Mouse (Mus musculus) left cerebral cortex, adult 2 months (tissue): ENCODE results near the gene Tlr12. TPM values are rescaled to one million over a fixed set of nuclear protein-coding genes. Genes with fewer than 3 reads are reported as not detected.

Source experiments
- DNase-seq, 2 experiments: peaks; one replicate each; pipeline ENCODE4 v3.0.0; 2021 to 2022; ENCODE audit warnings: low spot score in 2 of 2, mixed read lengths in 1 of 2; ENCODE audit errors: extremely low spot score in 1 of 2
- H3K27ac ChIP-seq: fragments of 200-600 bp; 2 replicates; pipeline ENCODE4 v1.8.1; 2022
- H3K4me3 ChIP-seq: fragments of 200-600 bp; 2 replicates; pipeline ENCODE4 v1.8.1; 2022
- CTCF ChIP-seq: fragments of 200-600 bp; IDR thresholded peaks from 2 replicates; pipeline ENCODE4 v1.8.1; 2022; ENCODE audit warnings: antibody characterized with exemption, mild to moderate bottlenecking, moderate library complexity
- intact Hi-C: fragments of 180-260 bp; cut with DNase I; formaldehyde crosslinking; loops from one replicate; pipeline ENCODE4 v1.15.1; 2025
- total RNA-seq, 2 experiments: library from RNA; stranded (reverse); gene quantifications; 2 replicates each; pipeline ENCODE4 v1.2.3; 2021

Tlr12 gene
- total RNA-seq, 2 experiments from 2014 or later, result 0.63 to 1.00 TPM

DNA sequence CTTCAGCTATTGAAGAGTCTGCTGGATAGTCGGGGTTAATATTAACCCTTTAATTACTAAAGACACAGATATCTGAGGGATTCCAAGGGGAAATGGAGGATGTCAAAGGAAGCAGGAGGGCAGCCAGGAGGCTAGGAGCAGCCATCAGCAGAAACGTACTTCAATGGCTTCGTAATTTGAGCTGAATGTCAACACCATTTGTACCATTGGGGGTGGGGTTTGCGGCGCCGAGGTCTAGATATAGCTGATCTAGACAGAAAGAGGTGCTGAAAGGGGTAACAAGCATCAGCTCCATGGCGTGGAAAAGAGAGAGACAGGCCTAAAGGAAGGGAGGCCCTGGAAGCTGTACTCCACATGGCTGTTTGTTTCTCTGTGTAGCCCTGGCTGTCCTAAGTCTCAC lies 28.3 kb upstream of the Tlr12 start:
- DNase-seq, result no peak
- intact Hi-C loops, result no loop called here
- H3K27ac ChIP-seq, result no peak overlapping the region
- H3K4me3 ChIP-seq, result no peak overlapping the region
- no peak for TF ChIP-seq CTCF

DNA sequence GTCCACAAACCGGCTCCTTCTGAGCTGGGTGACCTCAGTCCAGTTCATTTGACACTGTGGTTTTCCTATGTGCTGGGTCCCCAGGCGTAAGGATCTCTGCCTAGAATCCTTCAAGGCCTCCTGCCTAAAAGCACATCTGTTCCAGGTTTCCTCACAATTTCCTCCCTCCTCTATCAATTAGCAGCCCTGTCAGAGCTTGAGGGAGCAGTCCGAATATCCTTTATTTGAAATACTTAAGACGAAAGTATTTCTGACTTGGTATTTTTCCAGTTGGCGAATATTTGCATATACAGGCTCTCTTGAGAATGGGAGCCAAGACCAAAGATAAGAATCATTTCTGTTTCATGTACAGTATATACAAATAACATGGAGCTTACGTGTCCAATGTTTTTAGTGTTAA lies 27.5 kb upstream of the Tlr12 start:
- no peak overlapping the region for H3K4me3 ChIP-seq
- no peak overlapping the region for H3K27ac ChIP-seq
- TF ChIP-seq CTCF, result no peak
- intact Hi-C loops, result no loop called here
- no peak for DNase-seq

DNA sequence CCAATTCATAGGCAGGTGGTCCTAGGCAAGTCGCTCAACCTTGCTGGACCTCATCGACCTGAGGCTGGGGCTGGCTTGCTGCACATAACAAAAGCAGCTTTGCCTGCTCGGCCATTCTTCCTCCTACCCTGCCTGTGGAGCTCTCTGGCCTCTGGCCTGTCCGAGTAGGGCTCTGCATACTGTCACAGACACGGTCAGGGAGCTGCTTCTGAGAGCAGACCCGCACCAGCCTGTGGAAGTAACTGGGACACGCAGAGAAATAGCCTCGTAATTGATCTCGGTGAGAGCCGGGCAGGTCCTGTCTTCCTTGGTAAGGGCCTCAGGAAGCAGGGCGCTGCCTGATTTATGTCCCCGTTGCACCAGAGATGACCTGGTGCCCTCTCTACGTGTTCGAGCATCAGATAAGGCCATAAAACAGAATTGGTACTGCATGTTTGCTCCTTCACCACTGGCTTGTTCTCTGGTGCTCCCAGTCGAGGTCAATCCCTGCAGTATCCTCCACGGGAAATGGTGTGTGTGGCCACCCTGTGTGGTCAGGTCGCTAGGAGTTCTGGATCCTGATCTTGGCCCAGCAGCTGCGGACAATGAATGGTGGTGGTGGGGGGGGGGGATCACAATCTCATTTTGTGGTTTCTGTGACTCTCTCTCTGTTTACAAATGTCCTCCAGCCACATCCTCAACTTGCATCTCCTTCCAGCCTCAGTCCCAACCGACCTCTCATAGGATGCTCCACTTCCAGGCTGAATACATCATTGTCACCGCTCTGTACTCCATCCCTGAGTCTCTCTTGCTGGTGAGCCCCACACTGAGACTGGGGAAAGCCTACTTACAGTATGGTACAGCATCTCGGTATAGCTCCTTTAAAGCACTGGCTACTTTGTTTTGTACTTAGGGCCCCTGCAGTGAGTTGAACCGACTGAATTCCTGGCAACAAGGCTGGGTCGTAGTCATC lies 23.6 kb upstream of the Tlr12 start:
- no peak for TF ChIP-seq CTCF
- no peak for DNase-seq
- no peak overlapping the region for H3K4me3 ChIP-seq
- no peak overlapping the region for H3K27ac ChIP-seq
- intact Hi-C loops, result no loop called here

DNA sequence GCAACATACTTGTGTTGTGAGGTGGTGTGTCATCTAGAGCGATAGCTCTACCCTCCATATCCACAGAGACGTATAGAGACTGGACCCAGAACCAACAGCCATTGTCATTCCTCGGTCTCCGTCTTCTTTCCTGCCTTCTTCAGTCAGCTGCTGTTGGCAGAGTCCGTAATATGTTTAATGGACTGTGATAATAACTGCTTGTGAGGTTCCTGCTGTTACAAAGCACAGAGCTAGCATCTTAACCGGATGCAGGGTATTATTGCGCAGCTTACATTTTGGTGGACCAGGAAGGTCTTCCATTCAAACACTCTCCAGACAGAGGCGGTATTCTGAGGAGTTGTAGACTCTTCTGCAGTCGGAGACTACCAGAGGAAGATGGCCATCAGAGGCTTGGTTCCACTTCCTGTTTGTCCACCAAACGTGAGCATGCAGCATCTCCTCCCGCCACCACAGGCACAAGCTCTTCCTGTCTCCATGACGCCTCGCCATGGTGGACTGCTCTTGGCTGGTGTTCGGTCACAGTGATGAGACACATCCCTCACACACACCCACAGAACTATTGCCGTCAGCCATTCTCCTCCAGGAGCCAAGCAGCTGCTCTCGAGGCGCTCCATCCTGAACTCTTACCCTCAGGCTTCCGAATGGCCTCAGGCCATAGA lies 20.0 kb upstream of the Tlr12 start:
- TF ChIP-seq CTCF, result no peak
- H3K27ac ChIP-seq, result no peak overlapping the region
- H3K4me3 ChIP-seq, result no peak overlapping the region
- intact Hi-C loops, result no loop called here
- DNase-seq, result no peak

DNA sequence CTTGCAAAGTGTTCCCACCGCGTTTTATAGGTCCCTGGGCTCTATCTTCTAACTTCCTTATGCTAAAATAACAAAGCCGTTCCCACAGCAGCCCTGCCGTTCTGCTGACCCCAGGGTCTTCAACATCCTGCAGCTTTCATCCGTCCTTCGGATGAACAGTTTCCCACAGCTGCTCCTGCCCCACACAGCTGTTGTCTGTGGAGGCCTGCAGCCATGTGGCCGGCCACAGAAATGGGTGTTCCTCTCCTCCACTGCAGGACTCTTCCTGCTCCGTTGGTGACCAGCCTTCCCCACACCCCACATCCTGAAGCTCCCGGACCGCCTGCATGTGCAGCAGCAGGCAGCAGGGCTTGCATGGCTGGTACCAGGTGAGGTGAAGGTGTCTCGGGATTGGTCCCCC lies 18.8 kb upstream of the Tlr12 start:
- DNase-seq, result no peak
- Histone ChIP-seq H3K4me3 (no peak overlapping the region), H3K27ac (no peak overlapping the region)
- intact Hi-C loops, result no loop called here
- TF ChIP-seq CTCF, result no peak

DNA sequence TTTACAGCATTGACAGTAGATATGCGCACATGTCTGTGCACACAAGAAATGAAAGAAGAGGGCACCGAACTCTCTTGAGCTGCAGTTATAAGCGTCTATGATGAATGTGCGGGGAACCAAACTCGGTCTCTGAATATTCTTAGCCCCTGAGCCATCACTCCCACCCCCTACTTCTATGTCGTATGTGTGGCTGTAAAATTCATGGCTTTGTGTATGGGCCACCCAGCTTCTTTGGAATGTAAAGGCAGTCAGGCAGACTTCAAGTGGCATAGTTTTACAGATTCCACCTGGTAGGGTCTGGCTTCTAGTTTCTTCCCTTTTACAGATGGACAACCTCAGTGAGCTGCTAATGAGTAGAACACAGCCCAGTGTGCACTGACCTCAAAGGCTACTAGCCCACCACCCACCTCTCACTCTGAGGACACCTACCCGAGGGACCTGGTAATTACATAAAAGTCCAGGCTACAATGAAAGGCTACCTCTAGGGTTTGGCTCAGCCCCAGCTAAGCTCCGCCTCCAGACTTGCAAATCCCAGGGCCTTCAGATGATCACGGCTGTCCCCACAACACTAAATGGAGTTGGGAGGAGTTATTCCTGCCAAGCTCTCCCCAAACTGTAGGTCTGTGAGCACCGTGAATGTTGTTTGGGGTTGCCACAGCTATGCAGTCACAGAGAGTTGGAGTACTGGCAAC lies 17.6 kb upstream of the Tlr12 start:
- Histone ChIP-seq H3K4me3 (no peak overlapping the region), H3K27ac (no peak overlapping the region)
- intact Hi-C loops, result no loop called here
- no peak for TF ChIP-seq CTCF
- DNase-seq, result no peak

DNA sequence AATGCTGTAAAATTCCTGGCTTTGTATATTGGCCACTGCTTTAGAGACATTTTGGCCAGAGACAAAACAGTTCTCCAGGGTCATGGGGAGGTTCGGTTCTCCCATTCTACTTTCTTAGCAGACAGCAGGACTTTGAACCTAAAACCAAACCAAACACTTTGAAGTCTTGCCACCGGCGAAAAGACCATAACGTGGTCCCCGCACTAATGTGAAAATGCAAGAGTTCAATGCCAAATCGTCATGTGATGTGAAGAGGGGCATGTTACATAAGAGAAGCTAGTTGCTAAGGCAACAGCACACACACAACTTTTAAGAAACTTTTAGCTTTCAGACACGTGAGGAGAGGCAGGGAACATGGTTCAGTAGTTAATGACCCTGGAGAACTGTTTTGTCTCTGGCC lies 17.0 kb upstream of the Tlr12 start:
- DNase-seq, result no peak
- intact Hi-C loops, result no loop called here
- no peak overlapping the region for H3K4me3 ChIP-seq
- TF ChIP-seq CTCF, result no peak
- H3K27ac ChIP-seq, result no peak overlapping the region

DNA sequence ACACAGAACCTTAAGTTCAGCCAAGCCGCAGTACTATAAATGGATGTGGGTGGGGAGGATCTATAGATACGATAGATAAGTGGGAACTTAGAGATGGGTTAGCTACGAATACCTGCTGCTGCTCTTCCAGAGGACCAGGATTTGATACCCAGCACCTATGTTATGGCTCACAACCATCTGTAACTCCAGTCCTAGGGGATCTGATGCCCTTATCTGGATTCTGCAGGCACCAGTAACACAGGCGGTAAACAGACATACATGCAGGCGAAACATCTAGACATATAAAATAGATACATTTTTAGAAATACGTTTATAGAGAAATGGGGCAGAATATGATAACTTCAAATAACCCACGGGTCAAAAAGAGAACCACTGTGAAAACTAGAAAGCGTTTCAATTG lies 2.7 kb upstream of the Tlr12 start:
- no peak overlapping the region for H3K27ac ChIP-seq
- no peak overlapping the region for H3K4me3 ChIP-seq
- TF ChIP-seq CTCF, result no peak
- DNase-seq, result no peak
- intact Hi-C loops, result no loop called here

DNA sequence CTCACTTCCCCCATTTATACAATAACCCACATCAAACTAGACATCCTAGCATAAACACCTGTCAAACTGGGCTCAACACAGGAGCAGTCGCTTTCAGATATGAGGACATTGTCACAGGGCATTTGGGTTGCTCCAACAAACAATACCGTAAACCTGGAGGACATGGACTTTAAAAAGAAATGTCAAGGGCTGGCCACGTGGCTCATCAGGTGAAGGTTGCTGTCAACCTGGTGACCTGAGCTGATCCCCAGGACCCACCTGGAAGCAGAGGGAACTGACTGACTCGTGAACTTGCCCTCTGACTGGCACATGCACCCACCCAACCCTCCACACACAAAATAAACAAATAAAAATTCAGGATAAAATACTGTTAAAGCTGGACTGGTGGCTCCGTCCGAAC lies 2.2 kb upstream of the Tlr12 start:
- no peak for DNase-seq
- Histone ChIP-seq H3K4me3 (no peak overlapping the region), H3K27ac (no peak overlapping the region)
- intact Hi-C loops, result no loop called here
- TF ChIP-seq CTCF, result no peak

DNA sequence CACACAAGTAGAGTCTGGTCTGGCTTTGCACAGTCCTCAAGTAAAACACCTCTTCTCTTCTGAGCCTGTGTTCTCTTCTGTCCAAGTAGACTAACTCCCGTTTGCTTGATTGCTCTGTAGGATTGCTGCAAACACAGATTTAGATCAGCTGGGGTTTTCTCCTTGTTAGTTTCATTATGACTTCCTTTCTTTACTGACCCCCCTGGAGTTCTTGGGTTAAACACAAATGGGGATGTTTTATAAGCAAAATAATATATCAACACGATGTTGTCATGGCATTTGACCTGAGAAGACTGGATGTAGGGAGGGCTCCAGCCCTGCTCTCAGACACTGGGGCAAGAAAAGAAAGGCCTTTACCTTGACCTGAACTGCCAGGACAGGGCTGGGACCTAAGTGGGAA lies 544 bp upstream of the Tlr12 start:
- intact Hi-C loops, result no loop called here
- Histone ChIP-seq H3K4me3 (no peak overlapping the region), H3K27ac (no peak overlapping the region)
- TF ChIP-seq CTCF, result no peak
- DNase-seq, result no peak

DNA sequence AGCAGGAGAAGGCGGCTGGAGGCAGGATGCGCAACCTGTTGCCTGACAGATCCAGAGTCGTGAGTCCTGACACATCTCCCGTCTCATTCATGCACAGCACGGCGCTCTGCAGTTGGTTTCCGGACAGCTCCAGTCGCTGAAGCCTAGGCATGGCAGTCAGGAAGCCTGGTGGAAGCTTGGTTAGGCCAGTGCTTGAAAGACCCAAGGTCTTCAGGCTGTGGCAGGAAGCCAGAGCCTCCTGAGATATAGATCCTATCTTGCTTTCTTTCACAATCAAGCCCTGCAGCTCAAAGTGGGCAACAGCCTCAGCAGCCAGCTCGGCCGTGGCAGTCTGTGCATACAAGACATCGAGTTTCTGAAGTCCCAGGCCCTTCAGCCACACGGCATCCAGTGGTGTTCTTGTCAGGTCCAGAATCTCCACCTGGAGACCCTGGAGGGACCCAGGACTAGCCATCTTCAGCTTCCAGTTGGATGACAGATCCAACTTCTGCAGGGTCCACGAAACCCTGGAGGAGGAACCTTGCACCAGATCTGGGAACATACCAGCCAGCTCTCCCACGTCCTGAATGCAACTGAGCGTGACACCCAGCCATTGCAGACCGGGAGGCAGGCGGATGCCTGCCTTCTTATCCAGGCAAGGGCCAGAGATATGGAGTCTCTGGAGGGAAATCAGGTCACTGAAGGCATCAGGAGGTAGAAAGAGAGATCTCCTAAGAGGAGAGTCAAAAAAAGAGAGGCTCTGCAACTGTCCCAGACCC lies 877 bp downstream of the Tlr12 start:
- Histone ChIP-seq H3K27ac (no peak overlapping the region), H3K4me3 (no peak overlapping the region)
- DNase-seq, result no peak
- intact Hi-C loops, result no loop called here
- no peak for TF ChIP-seq CTCF
